Mouse (Mus musculus) E14TG2a.4 (cell line): Measurements from ENCODE around the gene Tbc1d22a.

Experiments used
- H3K27me3 ChIP-seq: 2 replicates; pipeline ENCODE4 v1.6.1; 2014; ENCODE audit warnings: low read length, control low read depth; ENCODE audit not compliant: insufficient read depth
- H3K36me3 ChIP-seq: 2 replicates; pipeline ENCODE4 v1.6.1; 2014; ENCODE audit warnings: low read length, control low read depth; ENCODE audit not compliant: insufficient read depth
- H3K4me1 ChIP-seq: replicated peaks from 2 replicates; pipeline ENCODE4 v1.6.1; 2014; ENCODE audit warnings: low read depth, low read length, control low read depth
- H3K4me3 ChIP-seq: replicated peaks from 2 replicates; pipeline ENCODE4 v1.5.1; 2014; ENCODE audit warnings: mild to moderate bottlenecking, low read length
- H3K9me3 ChIP-seq: 2 replicates; pipeline ENCODE4 v1.6.1; 2014; ENCODE audit warnings: low read length, control low read depth
- CTCF ChIP-seq: conservative IDR thresholded peaks from 2 replicates; pipeline ENCODE4 v1.5.1; 2014; ENCODE audit warnings: low read length
- NANOG ChIP-seq: IDR thresholded peaks from 2 replicates; pipeline ENCODE4 v1.6.1; 2014; ENCODE audit warnings: borderline replicate concordance, low read length, mixed read lengths
- POU5F1 ChIP-seq: IDR thresholded peaks from 2 replicates; pipeline ENCODE4 v1.6.1; 2014; ENCODE audit warnings: low read length, borderline replicate concordance

The Tbc1d22a gene

DNA sequence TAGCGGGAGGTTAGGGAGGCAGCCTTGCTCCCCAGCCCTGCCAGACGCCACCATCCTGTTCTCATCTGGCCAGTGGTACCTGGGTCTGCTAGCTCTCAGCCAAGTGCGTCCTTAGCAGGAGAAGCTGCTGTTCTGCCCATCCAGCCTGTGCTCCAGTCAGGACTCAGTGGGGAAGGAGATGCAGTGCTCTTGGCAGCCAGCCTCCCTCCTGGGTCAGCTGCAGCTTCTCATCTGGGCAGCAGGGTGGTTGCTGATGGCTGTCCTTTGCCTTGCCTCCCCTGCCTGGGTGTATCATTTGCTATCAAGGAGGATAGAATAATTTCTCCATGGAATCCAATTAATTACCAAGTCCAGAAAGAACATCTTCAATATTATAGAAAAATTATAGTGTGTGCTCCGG, 152.5 kb downstream of the Tbc1d22a start:
- Histone ChIP-seq H3K4me3 (no peak overlapping the region), H3K36me3 (peaks cover 11% of the 10 kb centered on the region), H3K9me3 (no peaks in the 10 kb centered on the region), H3K4me1 (0 out of 2 replicates have a peak, but pooled peaks cover 8% of the 10 kb centered on the region), H3K27me3 (no peaks in the 10 kb centered on the region)
- TF ChIP-seq CTCF = no peak
- no peak for TF ChIP-seq NANOG
- no peak for TF ChIP-seq POU5F1

DNA sequence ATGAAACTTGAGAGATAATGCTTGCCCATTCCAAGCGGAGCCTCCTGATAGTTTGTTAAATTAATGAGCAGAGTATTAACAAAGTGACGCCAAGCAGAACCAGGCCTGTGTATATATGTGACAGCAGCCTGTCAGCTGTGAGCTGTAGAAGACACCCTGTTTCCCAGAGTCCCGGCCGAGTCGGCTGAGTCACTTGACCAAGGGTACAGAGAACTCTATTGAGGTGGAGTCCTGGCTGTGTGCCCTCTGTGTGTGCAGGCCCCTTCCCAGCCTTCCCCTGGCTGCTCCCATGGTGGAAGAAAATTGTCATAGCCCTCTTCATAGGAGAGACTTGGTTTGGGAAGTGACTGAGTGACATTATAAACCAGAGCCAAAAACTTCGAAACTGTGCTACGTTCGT, 153.0 kb downstream of the Tbc1d22a start:
- no peaks in the 10 kb centered on the region for H3K27me3 ChIP-seq
- no peak overlapping the region for H3K4me3 ChIP-seq
- H3K4me1 ChIP-seq = 0 out of 2 replicates have a peak, but pooled peaks cover 8% of the 10 kb centered on the region
- H3K36me3 ChIP-seq = peaks cover 11% of the 10 kb centered on the region
- TF ChIP-seq POU5F1 (no peak), CTCF (no peak), NANOG (no peak)
- no peaks in the 10 kb centered on the region for H3K9me3 ChIP-seq

DNA sequence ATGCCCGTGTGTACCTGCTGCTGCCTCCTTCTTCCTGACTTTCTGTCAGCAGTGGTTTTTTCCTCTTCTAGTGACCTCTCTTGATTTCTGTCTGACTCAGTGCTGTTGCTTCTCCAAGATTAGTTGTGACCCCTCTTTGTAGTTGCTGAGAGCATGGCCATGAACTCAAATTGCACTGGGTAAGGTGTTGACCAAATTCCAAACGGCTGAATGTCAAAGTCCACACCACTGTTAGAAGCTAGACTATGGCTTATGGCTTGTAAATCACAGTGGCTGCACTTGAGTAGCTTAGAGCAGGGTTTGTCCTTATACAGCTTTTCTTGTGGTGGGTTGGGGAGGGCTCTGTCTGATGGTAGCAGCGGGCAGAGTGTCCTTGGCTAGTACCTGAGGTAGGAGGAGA, 156.6 kb downstream of the Tbc1d22a start:
- TF ChIP-seq NANOG (no peak), CTCF (no peak), POU5F1 (no peak)
- no peaks in the 10 kb centered on the region for H3K9me3 ChIP-seq
- no peak overlapping the region for H3K4me3 ChIP-seq

DNA sequence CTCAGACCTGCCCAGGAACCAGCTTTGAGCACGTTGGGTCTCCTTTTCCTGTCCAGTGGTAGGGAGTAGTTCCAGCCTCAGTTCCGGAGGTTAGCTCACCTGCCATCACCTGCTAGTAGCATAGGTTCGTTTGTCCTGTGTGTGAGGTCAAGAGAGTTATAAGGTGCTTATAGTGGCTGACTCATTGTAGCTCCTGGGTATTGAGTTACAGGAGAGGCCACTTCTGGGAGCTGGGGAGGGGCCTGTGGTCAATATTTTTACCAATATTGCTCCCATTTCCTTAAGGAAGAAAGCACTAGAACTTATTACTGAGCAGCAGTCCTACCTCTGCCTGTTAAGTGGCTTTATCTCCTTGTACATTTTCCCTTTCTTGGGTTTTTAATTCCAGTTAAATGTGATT, 161.0 kb downstream of the Tbc1d22a start:
- H3K4me3 ChIP-seq = no peak overlapping the region
- no peaks in the 10 kb centered on the region for H3K27me3 ChIP-seq
- H3K4me1 ChIP-seq = no peaks in the 10 kb centered on the region
- H3K9me3 ChIP-seq = no peaks in the 10 kb centered on the region
- no peak for TF ChIP-seq POU5F1
- TF ChIP-seq CTCF = no peak
- no peak for TF ChIP-seq NANOG
- H3K36me3 ChIP-seq = peaks cover 2% of the 10 kb centered on the region

More for the DNA sequence above, 156.6 kb downstream of the Tbc1d22a start:
- 0 out of 2 replicates have a peak, but pooled peaks cover 2% of the 10 kb centered on the region for H3K4me1 ChIP-seq
- H3K36me3 ChIP-seq = peaks cover 11% of the 10 kb centered on the region
- H3K27me3 ChIP-seq = no peaks in the 10 kb centered on the region

DNA sequence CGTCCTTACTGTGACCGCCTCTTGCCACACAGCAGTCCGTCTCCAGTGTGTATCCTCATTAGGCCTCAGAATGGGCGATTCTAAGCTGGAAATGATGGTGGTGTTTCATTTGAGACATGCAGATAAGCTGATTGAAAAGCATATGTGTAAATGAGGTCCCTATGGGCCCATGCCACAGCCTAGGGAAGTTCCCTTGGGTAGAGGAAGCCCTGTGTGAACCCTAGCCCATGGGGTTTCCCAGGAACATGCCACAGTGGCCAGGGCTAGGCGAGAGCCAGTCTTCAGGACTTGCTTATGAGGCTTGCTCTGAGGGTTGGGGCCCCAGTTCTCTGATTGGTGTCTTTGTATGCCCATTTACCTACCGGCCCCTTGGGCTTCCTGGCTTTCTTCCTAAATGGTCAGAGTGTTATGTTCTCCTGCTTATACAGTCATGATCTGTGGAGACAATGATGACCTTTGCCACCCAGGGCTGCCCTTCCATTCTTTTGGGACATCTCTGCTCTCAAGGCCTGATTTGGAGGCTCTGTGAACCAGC, 161.7 kb downstream of the Tbc1d22a start:
- Histone ChIP-seq H3K4me1 (no peaks in the 10 kb centered on the region), H3K4me3 (no peak overlapping the region), H3K27me3 (no peaks in the 10 kb centered on the region), H3K9me3 (no peaks in the 10 kb centered on the region), H3K36me3 (no peaks in the 10 kb centered on the region)
- TF ChIP-seq NANOG (no peak), CTCF (no peak)

DNA sequence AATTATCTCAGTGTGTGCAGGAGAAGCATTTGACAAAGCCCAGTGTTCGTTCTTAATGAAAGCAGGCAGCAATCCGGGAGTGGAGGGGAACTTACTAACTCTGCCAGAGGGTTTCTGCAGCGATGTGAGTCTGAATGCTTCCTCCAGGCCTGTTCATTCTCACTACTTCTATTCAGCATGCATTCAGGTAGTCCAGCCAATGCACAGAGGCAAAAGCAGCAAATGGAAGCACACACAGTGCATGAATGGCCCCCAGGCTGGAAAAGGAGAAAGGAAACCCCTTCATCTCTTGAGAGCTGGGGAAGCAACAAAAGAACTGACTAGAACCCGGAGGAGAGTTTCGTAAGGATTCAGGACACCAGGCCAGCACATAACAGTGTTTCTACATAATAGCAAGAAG, 169.0 kb downstream of the Tbc1d22a start:
- no peak for TF ChIP-seq NANOG
- TF ChIP-seq POU5F1 = no peak
- TF ChIP-seq CTCF = no peak
- Histone ChIP-seq H3K36me3 (no peaks in the 10 kb centered on the region), H3K4me3 (no peak overlapping the region), H3K4me1 (no peaks in the 10 kb centered on the region), H3K27me3 (no peaks in the 10 kb centered on the region), H3K9me3 (no peaks in the 10 kb centered on the region)

DNA sequence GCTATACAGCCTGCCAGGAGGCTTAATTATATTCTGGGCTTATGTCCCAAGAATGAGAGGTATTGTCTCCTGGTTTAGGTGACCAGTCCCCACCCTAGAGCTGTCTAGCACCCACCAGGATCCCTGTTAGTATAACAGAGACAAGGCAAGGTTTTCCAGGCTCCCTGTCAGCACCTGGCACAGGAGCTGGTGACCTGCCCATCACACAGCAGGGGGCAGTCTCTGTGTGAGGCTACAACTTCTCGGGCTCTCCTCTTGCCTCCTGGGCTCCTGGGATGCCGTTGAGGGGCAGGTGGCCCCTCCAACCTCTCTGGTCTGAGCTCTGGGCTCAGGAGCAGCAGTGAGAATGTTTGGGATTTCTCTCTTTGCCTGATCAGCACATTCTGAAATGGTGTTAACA, 171.2 kb downstream of the Tbc1d22a start:
- Histone ChIP-seq H3K36me3 (no peaks in the 10 kb centered on the region), H3K4me1 (0 out of 2 replicates have a peak, but pooled peaks cover 3% of the 10 kb centered on the region), H3K4me3 (no peak overlapping the region), H3K9me3 (no peaks in the 10 kb centered on the region), H3K27me3 (no peaks in the 10 kb centered on the region)
- TF ChIP-seq POU5F1 (no peak), NANOG (no peak), CTCF (no peak)

GRCm38 (mm10) chr15:86386325-86386724, 172.1 kb downstream of the Tbc1d22a start:
- no peaks in the 10 kb centered on the region for H3K27me3 ChIP-seq
- no peaks in the 10 kb centered on the region; the same call in 1 of the 2 replicates for H3K36me3 ChIP-seq
- H3K4me1 ChIP-seq = 0 out of 2 replicates have a peak, but pooled peaks cover 3% of the 10 kb centered on the region
- TF ChIP-seq NANOG = no peak
- no peak for TF ChIP-seq CTCF
- no peak for TF ChIP-seq POU5F1
- H3K9me3 ChIP-seq = no peaks in the 10 kb centered on the region
- no peak overlapping the region for H3K4me3 ChIP-seq

- H3K4me3 ChIP-seq = no peak overlapping the region
- 0 out of 2 replicates have a peak, but pooled peaks cover 3% of the 10 kb centered on the region for H3K4me1 ChIP-seq
These were observed 174.3 kb downstream of the Tbc1d22a start for GRCm38 (mm10) chr15:86388597-86388996.

More at GRCm38 (mm10) chr15:86388597-86388996, 174.3 kb downstream of the Tbc1d22a start:
- Histone ChIP-seq H3K27me3 (no peaks in the 10 kb centered on the region), H3K36me3 (no peaks in the 10 kb centered on the region; the same call in 1 of the 2 replicates), H3K9me3 (no peaks in the 10 kb centered on the region)
- TF ChIP-seq NANOG (no peak), POU5F1 (no peak), CTCF (no peak)
